Mouse (Mus musculus): ENCODE data around the gene Ppm1d. TPM values are rescaled to one million over a fixed set of nuclear protein-coding genes. Genes with fewer than 3 reads are reported as not detected.

Gene Ppm1d
- polyA plus RNA-seq, 1 experiment, result 26.6 TPM

DNA sequence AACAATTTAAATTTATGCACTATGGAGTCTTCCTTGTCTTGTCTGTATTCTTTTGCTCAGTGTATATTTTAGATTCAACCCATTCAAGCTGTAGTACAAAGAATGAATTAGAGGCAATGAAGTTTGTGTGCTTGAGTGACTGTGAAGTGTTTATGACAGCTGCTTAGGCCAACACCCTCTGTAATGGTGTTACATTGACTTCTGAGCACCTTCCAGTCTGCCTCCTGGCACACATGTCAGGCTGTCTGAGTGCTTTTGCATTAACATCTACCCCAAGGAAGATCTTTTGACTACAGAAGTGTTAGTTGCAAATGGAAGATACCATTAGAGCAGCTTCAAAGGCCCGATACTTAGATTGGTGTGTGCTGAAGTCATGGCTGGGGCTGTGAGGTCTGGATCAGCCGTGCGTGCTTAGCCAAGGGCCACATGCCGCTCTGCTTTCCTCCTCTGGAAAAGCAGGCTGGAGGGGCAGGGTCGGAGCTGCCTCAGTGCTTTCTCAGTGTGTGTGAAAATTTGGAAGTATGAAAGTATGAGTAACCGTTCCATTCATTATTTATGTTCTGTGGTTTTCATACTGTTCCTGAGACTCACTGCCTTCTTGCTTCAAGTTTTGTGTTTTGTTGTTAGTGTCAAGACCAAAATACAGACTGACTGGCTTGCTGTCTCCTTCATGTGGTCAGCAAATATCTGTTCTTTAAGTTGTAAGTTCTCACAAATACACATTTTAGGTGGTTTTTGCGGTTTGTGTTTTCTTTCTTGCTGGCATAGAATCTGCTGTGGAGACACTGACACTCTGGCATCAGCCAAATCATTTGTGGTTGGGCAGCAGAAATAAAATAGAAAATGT, 73.2 kb downstream of the Ppm1d start:
- Histone ChIP-seq H3K36me3 (ENCODE audit: control insufficient read depth, insufficient read depth, low read length, poor library complexity, severe bottlenecking) (no peaks in the 10 kb centered on the region), H3K4me1 (ENCODE audit: control insufficient read depth, insufficient read depth, low read length) (no peaks in the 10 kb centered on the region), H3K9ac (ENCODE audit: low read depth, poor library complexity, severe bottlenecking) (no peak overlapping the region), H3K27ac (ENCODE audit: insufficient read depth, low read length) (no peak overlapping the region), H3K27me3 (ENCODE audit: control insufficient read depth, insufficient read depth, low read length, poor library complexity, severe bottlenecking) (no peaks in the 10 kb centered on the region), H3K9me3 (replicated peaks; ENCODE audit: control insufficient read depth, insufficient read depth, low read length, poor library complexity, severe bottlenecking) (no peaks in the 10 kb centered on the region), H3K4me3 (ENCODE audit: low read depth, low read length) (no peak overlapping the region)
- TF ChIP-seq CTCF (IDR thresholded peaks at IDR 0.05; ENCODE audit: low read depth, low read length) (no peak), EP300 (IDR thresholded peaks at IDR 0.05; ENCODE audit: insufficient read depth, low read depth, low read length) (no peak), POLR2A (IDR thresholded peaks at IDR 0.05; ENCODE audit: insufficient read depth, low read length) (no peak)

DNA sequence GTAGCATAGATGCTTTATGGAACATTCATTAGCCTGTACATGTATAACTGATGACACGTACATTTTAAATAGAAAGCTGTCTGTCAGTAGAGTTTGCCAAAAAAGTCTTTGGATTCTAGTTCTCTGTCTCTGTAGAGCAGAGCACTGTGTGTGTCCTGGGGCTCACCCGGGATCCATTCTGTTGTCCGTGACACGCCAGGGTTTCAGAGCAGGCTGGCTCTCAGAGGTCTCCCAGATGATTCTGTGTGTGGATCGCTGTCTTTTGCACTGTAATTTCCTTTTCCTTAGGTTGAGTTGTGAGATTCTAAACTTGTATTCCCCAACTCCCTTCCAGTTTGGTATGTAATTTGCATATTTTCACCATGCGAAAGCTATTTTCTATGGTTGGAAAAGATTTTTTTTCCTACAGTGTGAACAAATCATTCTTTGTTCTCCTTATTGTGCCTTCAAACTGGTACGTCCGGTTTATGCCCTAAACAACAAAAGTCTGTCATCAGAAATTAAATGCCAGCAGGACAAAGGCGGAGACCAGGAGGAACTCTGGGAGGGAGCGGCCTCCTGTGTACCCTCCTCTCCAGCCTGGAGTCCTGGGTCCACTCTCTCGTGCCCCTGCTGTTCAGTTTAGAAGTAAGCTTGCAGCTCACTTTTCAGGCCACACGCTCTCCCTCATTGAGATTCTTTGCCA, 81.3 kb downstream of the Ppm1d start:
- Histone ChIP-seq H3K4me1 (ENCODE audit: control insufficient read depth, insufficient read depth, low read length) (no peaks in the 10 kb centered on the region), H3K4me3 (ENCODE audit: low read depth, low read length) (no peak overlapping the region), H3K36me3 (ENCODE audit: control insufficient read depth, insufficient read depth, low read length, poor library complexity, severe bottlenecking) (no peaks in the 10 kb centered on the region), H3K9ac (ENCODE audit: low read depth, poor library complexity, severe bottlenecking) (0 out of 2 replicates have a peak overlapping the region, but pooled peaks have one; percentile 35), H3K9me3 (replicated peaks; ENCODE audit: control insufficient read depth, insufficient read depth, low read length, poor library complexity, severe bottlenecking) (no peaks in the 10 kb centered on the region), H3K27me3 (ENCODE audit: control insufficient read depth, insufficient read depth, low read length, poor library complexity, severe bottlenecking) (no peaks in the 10 kb centered on the region), H3K27ac (ENCODE audit: insufficient read depth, low read length) (peak overlapping the region; percentile 12; the same call in 1 of the 2 replicates)
- TF ChIP-seq POLR2A (IDR thresholded peaks at IDR 0.05; ENCODE audit: insufficient read depth, low read length), result no peak
- TF ChIP-seq EP300 (IDR thresholded peaks at IDR 0.05; ENCODE audit: insufficient read depth, low read depth, low read length), result no peak
- no peak for TF ChIP-seq CTCF (IDR thresholded peaks at IDR 0.05; ENCODE audit: low read depth, low read length)

DNA sequence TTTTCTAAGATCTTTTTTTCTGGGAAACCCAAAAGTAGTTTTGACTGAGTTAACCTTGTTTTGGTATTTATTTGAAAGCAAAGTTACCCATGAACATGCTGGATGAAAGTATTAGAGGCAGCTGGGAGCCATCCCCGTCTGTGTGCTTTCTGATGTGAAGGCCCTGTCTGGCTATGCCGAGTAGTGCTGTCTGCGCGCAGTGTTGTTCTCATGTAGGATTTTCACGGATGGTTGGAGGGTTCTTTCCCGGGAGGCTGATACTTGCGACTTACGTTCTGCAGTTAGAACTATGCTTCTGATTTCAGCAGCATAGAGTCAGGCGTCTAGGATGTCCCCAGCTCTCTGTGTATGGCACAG, 81.8 kb downstream of the Ppm1d start:
- peak overlapping the region; percentile 12; the same call in 1 of the 2 replicates for H3K27ac ChIP-seq (ENCODE audit: insufficient read depth, low read length)
- H3K9me3 ChIP-seq (replicated peaks; ENCODE audit: control insufficient read depth, insufficient read depth, low read length, poor library complexity, severe bottlenecking), result no peaks in the 10 kb centered on the region
- H3K9ac ChIP-seq (ENCODE audit: low read depth, poor library complexity, severe bottlenecking), result peak overlapping the region; percentile 35; the same call in 1 of the 2 replicates
- no peaks in the 10 kb centered on the region for H3K27me3 ChIP-seq (ENCODE audit: control insufficient read depth, insufficient read depth, low read length, poor library complexity, severe bottlenecking)
- TF ChIP-seq POLR2A (IDR thresholded peaks at IDR 0.05; ENCODE audit: insufficient read depth, low read length), result no peak
- TF ChIP-seq EP300 (IDR thresholded peaks at IDR 0.05; ENCODE audit: insufficient read depth, low read depth, low read length), result no peak
- TF ChIP-seq CTCF (IDR thresholded peaks at IDR 0.05; ENCODE audit: low read depth, low read length), result no peak
- H3K4me1 ChIP-seq (ENCODE audit: control insufficient read depth, insufficient read depth, low read length), result no peaks in the 10 kb centered on the region
- H3K36me3 ChIP-seq (ENCODE audit: control insufficient read depth, insufficient read depth, low read length, poor library complexity, severe bottlenecking), result no peaks in the 10 kb centered on the region
- H3K4me3 ChIP-seq (ENCODE audit: low read depth, low read length), result no peak overlapping the region; the same call in 1 of the 2 replicates

DNA sequence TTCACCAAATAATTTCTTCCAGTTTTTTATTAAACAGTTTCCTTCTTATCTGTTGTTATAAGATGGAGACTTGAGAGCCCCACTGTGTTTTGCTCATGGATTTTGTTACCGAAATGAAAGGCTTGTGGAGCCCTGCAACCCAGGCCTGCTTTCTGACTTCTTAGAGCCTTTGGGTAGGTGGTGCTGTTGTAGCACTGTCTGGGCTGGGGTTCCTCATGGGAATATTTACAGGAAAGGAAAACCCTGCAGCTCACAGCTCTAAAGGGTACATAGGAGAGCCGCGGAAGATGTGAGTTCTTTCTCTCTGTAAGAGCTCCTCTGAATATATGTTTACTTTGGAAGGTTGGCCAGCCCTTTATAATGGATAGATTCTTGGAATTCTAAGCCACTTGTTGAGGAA, 82.9 kb downstream of the Ppm1d start:
- H3K4me3 ChIP-seq (ENCODE audit: low read depth, low read length), result no peak overlapping the region
- H3K4me1 ChIP-seq (ENCODE audit: control insufficient read depth, insufficient read depth, low read length), result no peaks in the 10 kb centered on the region
- no peak for TF ChIP-seq POLR2A (IDR thresholded peaks at IDR 0.05; ENCODE audit: insufficient read depth, low read length)
- TF ChIP-seq CTCF (IDR thresholded peaks at IDR 0.05; ENCODE audit: low read depth, low read length), result no peak
- TF ChIP-seq EP300 (IDR thresholded peaks at IDR 0.05; ENCODE audit: insufficient read depth, low read depth, low read length), result no peak
- no peaks in the 10 kb centered on the region for H3K36me3 ChIP-seq (ENCODE audit: control insufficient read depth, insufficient read depth, low read length, poor library complexity, severe bottlenecking)
- no peaks in the 10 kb centered on the region for H3K9me3 ChIP-seq (replicated peaks; ENCODE audit: control insufficient read depth, insufficient read depth, low read length, poor library complexity, severe bottlenecking)
- H3K27ac ChIP-seq (ENCODE audit: insufficient read depth, low read length), result no peak overlapping the region
- no peaks in the 10 kb centered on the region for H3K27me3 ChIP-seq (ENCODE audit: control insufficient read depth, insufficient read depth, low read length, poor library complexity, severe bottlenecking)
- no peak overlapping the region for H3K9ac ChIP-seq (ENCODE audit: low read depth, poor library complexity, severe bottlenecking)

DNA sequence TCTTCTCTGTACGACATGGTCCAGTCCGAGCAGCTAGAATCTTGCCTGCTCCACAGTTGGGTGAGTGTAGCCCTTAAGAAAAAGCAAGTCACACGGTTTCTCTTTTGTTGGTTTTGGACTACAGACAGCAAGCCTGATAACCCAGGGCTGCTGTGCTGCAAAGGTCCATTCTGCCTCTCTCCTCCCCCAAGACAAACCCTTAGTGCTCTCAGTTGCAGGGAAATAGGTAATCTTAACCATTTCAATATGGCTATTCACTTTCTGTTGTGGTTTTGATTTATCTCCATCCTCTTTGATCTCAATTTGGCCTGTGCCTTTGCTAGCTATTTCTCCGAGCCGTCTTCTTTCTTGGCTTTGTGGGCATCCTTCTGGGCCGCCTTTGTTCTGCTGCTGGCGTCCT, 84.3 kb downstream of the Ppm1d start:
- H3K27ac ChIP-seq (ENCODE audit: insufficient read depth, low read length), result no peak overlapping the region
- no peaks in the 10 kb centered on the region for H3K27me3 ChIP-seq (ENCODE audit: control insufficient read depth, insufficient read depth, low read length, poor library complexity, severe bottlenecking)
- no peak overlapping the region for H3K9ac ChIP-seq (ENCODE audit: low read depth, poor library complexity, severe bottlenecking)
- H3K4me1 ChIP-seq (ENCODE audit: control insufficient read depth, insufficient read depth, low read length), result no peaks in the 10 kb centered on the region
- no peak overlapping the region for H3K4me3 ChIP-seq (ENCODE audit: low read depth, low read length)
- H3K9me3 ChIP-seq (replicated peaks; ENCODE audit: control insufficient read depth, insufficient read depth, low read length, poor library complexity, severe bottlenecking), result no peaks in the 10 kb centered on the region
- no peaks in the 10 kb centered on the region for H3K36me3 ChIP-seq (ENCODE audit: control insufficient read depth, insufficient read depth, low read length, poor library complexity, severe bottlenecking)
- TF ChIP-seq CTCF (IDR thresholded peaks at IDR 0.05; ENCODE audit: low read depth, low read length) (no peak), EP300 (IDR thresholded peaks at IDR 0.05; ENCODE audit: insufficient read depth, low read depth, low read length) (no peak), POLR2A (IDR thresholded peaks at IDR 0.05; ENCODE audit: insufficient read depth, low read length) (no peak)

Other genes with a start within 250 kb of the Ppm1d start
- 46.4 and 71.2 TPM in 2 replicates for gene Usp32, start 171.1 kb upstream of the Ppm1d start, polyA plus RNA-seq (2011; ENCODE audit: insufficient read depth, insufficient read length, low read depth, missing spikeins)
- not detected in 2 replicates for gene 1700125H20Rik, start 140.8 kb upstream of the Ppm1d start, polyA plus RNA-seq (2011; ENCODE audit: insufficient read depth, insufficient read length, low read depth, missing spikeins)
- gene Appbp2, start 76.1 kb upstream of the Ppm1d start, polyA plus RNA-seq (2011; ENCODE audit: insufficient read depth, insufficient read length, low read depth, missing spikeins), result 54.6 and 57.9 TPM in 2 replicates
- 36.7 and 37.8 TPM in 2 replicates for gene Bcas3, start 41.9 kb downstream of the Ppm1d start, polyA plus RNA-seq (2011; ENCODE audit: insufficient read depth, insufficient read length, low read depth, missing spikeins)

Data from ES-Bruce4 (cell line).